Mouse (Mus musculus) heart, embryonic 14.5 days (tissue): ENCODE results near the gene Crlf2. TPM values are rescaled to one million over a fixed set of nuclear protein-coding genes. Genes with fewer than 3 reads are reported as not detected.

Experiments
- ATAC-seq: fragments of 200-750 bp; cut with Nextera tagmentation; 2 replicates; pipeline ENCODE4 v1.8.0; 2017; ENCODE audit warnings: low read depth, moderate TSS enrichment; ENCODE audit not compliant: insufficient number of reproducible peaks, insufficient read depth, low FRiP score
- H3K27ac ChIP-seq, 2 experiments: fragments of 200-500 bp in 1 of 2; fragments of 300-500 bp in 1 of 2; sonication (generic) in 1 of 2; replicated peaks in 1 of 2; 2 replicates each; pipeline ENCODE4 v1.5.1; 2012 to 2014; ENCODE audit warnings: low read depth in 2 of 2, low read length in 2 of 2, control low read depth in 1 of 2, mild to moderate bottlenecking in 1 of 2, mixed read lengths in 1 of 2; ENCODE audit not compliant: control insufficient read depth in 1 of 2, insufficient read depth in 1 of 2
- H3K27me3 ChIP-seq: fragments of 300-500 bp; sonication (generic); 2 replicates; pipeline ENCODE4 v1.6.1; 2014; ENCODE audit warnings: mild to moderate bottlenecking, low read length, control low read depth; ENCODE audit not compliant: control insufficient read depth, insufficient read depth
- H3K36me3 ChIP-seq: fragments of 300-500 bp; sonication (generic); 2 replicates; pipeline ENCODE4 v1.6.1; 2014; ENCODE audit warnings: mild to moderate bottlenecking, control low read depth, low read length, mixed read lengths; ENCODE audit not compliant: control insufficient read depth, insufficient read depth
- H3K4me1 ChIP-seq, 2 experiments: fragments of 200-500 bp in 1 of 2; fragments of 300-500 bp in 1 of 2; sonication (generic) in 1 of 2; 2 replicates each; pipeline ENCODE4 v1.6.1; 2012 to 2014; ENCODE audit warnings: low read length in 2 of 2, control low read depth in 1 of 2, mixed read lengths in 1 of 2; ENCODE audit not compliant: control insufficient read depth in 2 of 2, insufficient read depth in 2 of 2
- H3K4me2 ChIP-seq: fragments of 300-500 bp; sonication (generic); 2 replicates; pipeline ENCODE4 v1.6.1; 2014; ENCODE audit warnings: mild to moderate bottlenecking, low read length
- H3K4me3 ChIP-seq, 2 experiments: fragments of 200-500 bp in 1 of 2; fragments of 300-500 bp in 1 of 2; sonication (generic) in 1 of 2; 2 replicates each; pipeline ENCODE4 v1.5.1; 2012 to 2014; ENCODE audit warnings: low read length in 2 of 2, mild to moderate bottlenecking in 2 of 2, control low read depth in 1 of 2, low read depth in 1 of 2, moderate library complexity in 1 of 2; ENCODE audit not compliant: control insufficient read depth in 1 of 2, insufficient read depth in 1 of 2
- H3K9ac ChIP-seq: fragments of 300-500 bp; sonication (generic); 2 replicates; pipeline ENCODE4 v1.6.1; 2014; ENCODE audit warnings: mild to moderate bottlenecking, low read length
- H3K9me3 ChIP-seq: fragments of 300-500 bp; sonication (generic); 2 replicates; pipeline ENCODE4 v1.6.1; 2016; ENCODE audit warnings: low read length, control low read depth; ENCODE audit not compliant: control insufficient read depth
- WGBS: fragments of 180-500 bp; shearing (Covaris S2); extraction: QIAGEN DNeasy Blood & Tissue Kit; methylation state at CpG from one replicate; pipeline ENCODE4 v1.1.7; 2014; 5-methylcytosine and 5-hydroxymethylcytosine counted together
- polyA plus RNA-seq: library from polyadenylated mRNA; unstranded; fragments of >200 nt; fragmentation: Nextera tagmentation; extraction: Ambion mirVana; gene quantifications from 2 replicates; pipeline ENCODE4 v1.2.1, GENCODE M21; 2014

Gene Crlf2
- polyA plus RNA-seq, 1 experiment from 2014 or later = 7.0 TPM

DNA sequence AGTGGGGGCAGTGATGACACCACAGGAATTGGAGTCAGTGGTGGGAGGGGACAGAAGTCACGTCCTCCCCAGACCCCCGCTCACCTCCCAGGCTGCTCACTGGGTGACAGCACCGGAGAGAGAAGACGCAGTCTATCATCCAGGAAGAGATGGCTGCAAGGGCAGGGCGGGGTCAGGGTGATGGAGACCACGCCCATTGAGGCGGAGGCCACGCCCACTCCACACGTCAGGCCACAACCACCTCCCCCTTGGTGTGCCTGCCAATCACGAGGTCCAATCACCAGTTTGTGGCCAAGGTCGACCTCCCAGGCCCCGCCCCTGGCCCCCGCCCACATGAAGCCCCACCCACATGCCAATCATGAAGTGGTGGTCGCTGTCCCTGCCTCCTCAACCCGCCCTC lies 6.3 kb downstream of the Crlf2 start:
- 76% methylated on average over 14 of the region's 15 CpGs for WGBS
- no peak overlapping the region for H3K4me3 ChIP-seq
- no peaks in the 10 kb centered on the region for H3K27me3 ChIP-seq
- no peak overlapping the region for H3K4me2 ChIP-seq
- no peak overlapping the region for H3K9ac ChIP-seq
- H3K4me1 ChIP-seq = no peaks in the 10 kb centered on the region
- peaks cover 4% of the 10 kb centered on the region; the same call in 1 of the 2 replicates for H3K36me3 ChIP-seq
- H3K27ac ChIP-seq = no peak overlapping the region
- no peak for ATAC-seq
- peaks cover 72% of the 10 kb centered on the region for H3K9me3 ChIP-seq

DNA sequence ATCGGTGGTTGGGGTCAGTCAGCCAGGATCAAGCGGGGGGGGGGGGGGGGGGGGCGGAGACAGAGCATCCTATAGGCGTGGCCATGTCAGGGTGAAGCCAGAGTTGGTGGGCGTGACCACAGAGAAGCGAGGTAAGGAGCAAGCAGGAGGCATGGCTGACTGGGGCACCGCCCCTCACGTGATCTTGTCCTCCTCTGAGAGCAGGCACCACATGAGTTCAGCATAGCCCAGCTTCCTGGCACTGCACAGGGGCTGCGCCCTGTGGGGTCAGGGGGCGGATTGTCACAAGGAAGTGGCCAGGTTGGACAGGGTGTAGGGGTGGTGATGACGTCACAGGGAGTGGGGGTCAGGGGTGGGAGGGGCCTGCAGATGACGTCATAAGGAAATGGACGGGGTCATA lies 6.7 kb downstream of the Crlf2 start:
- Histone ChIP-seq H3K9ac (no peak overlapping the region), H3K27me3 (no peaks in the 10 kb centered on the region), H3K4me1 (no peaks in the 10 kb centered on the region), H3K4me2 (no peak overlapping the region), H3K36me3 (peaks cover 4% of the 10 kb centered on the region; the same call in 1 of the 2 replicates), H3K4me3 (no peak overlapping the region), H3K27ac (no peak overlapping the region), H3K9me3 (peaks cover 70% of the 10 kb centered on the region)
- 80% methylated on average over 10 of the region's 13 CpGs for WGBS
- ATAC-seq = no peak

DNA sequence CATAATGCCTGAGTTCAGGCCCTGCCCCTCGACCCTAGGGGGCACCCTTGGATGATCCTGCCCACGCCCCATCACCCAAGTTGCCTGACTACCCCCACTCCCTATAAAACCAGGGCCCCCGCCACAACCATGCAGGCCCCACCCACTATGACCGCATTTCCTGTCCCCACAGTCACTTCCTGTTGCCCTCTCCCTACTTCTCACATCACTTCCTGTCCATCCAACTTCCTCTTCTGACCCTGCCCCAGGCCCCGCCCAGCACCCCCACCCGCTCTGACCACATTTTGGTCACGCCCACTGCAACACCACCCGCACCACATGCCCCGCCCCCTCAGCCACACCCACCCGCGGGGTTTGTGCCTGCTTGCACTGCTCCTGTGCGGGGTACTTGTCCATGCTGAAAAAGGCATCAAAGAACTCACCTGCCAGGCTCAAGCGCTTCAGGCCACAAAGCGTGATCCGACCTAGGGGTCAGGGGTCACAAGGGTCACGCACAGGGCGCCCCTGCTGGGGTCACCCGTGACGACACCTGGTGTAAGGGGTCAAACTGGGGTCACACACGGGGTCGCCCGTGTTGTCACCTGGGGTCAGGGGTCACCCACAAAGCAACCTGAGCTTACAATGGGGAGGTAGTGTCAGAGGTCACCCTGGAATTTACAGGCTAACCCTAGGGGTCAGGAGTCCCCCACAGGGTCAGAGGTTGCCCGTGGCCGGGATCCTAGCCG lies 7.6 kb downstream of the Crlf2 start:
- Histone ChIP-seq H3K4me3 (no peak overlapping the region), H3K9me3 (peaks cover 61% of the 10 kb centered on the region), H3K36me3 (peaks cover 4% of the 10 kb centered on the region; the same call in 1 of the 2 replicates), H3K4me2 (no peak overlapping the region), H3K27ac (no peak overlapping the region), H3K4me1 (no peaks in the 10 kb centered on the region), H3K9ac (no peak overlapping the region), H3K27me3 (no peaks in the 10 kb centered on the region)
- ATAC-seq = no peak
- WGBS = 87% methylated on average over 23 of the region's 25 CpGs

DNA sequence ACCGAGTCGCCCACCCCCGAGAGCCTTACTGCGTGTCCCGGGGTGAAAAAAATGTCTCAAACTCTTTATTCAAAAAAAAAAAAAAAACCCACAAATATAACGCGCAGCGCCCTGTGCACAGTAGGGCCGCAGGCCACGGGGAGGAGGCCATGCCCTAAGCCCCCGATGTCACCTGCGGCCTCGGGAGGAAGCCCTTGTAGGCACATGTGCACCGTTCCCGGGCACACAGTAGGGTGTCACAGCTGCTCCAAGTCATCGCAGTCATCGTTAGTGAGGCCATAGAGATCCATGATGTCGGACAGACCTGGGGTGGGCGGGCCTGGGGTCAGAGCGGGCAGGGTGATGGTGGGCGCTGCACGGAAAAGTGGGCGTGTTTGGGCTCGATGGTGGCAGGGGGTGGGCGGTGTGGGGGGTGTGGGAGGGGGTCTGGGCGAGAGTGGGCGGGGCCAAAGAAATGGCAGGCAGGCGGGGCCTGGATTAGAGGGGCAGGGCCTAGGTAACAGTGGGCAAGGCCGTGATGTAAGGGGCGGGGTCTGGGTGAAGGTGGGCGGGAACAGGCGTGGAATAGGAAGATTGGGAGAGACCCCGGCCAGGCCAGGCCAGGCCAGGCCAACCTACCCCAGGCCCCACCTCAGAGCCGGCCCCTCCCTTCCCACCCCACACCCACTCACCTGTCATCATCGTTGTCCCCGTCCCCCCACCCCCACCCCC lies 8.4 kb downstream of the Crlf2 start:
- H3K4me1 ChIP-seq = no peaks in the 10 kb centered on the region
- H3K36me3 ChIP-seq = peaks cover under 1% of the 10 kb centered on the region; the same call in 1 of the 2 replicates
- H3K27me3 ChIP-seq = no peaks in the 10 kb centered on the region
- peaks cover 53% of the 10 kb centered on the region for H3K9me3 ChIP-seq
- WGBS = 82% methylated on average over 32 of the region's 36 CpGs
- H3K4me2 ChIP-seq = no peak overlapping the region
- no peak overlapping the region for H3K4me3 ChIP-seq
- ATAC-seq = no peak
- H3K9ac ChIP-seq = no peak overlapping the region
- no peak overlapping the region for H3K27ac ChIP-seq

DNA sequence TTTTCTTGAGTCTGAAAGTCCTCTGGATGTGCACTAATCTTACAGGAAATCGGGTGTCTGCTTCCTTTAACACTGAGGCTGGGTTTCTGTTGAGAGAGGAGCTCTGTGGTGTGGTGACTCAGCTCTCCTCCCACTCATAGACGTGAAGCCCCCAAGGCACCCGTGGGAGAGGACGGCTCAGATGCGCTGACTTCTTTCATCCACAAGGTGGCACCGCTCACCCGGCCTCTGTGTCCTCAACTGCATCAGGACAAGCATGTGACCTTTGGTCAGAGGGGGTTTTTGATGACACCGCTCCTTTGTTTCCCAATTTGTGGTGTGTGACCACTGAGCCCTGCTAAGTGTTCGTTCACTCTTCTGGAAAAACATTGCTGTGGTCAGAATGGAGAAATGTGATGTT lies 10.1 kb downstream of the Crlf2 start:
- Histone ChIP-seq H3K4me3 (no peak overlapping the region), H3K27ac (no peak overlapping the region), H3K4me2 (no peak overlapping the region), H3K36me3 (no peaks in the 10 kb centered on the region), H3K4me1 (no peaks in the 10 kb centered on the region), H3K9me3 (peaks cover 39% of the 10 kb centered on the region), H3K9ac (no peak overlapping the region), H3K27me3 (no peaks in the 10 kb centered on the region)
- ATAC-seq = no peak
- WGBS = 60% methylated on average over 9 of the region's 9 CpGs

DNA sequence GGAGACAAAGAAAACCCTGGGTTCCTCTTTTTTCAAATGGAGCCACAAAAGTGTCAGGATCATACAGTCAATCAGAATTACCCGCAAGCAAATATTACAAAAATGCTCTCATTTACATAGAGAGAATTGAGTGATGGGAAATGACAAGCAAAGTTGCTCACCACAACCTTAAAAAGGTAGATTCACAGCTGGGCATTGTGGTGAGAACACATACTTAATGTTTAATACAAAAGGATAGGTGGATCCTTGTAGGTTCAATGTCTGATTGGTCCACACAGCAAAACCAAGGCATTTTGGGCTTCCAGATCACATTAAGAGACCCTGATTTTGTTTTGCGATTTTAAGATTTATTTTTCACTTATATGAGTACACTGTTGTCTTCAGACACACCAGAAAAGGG lies 11.7 kb downstream of the Crlf2 start:
- Histone ChIP-seq H3K9ac (no peak overlapping the region), H3K27me3 (no peaks in the 10 kb centered on the region), H3K9me3 (peaks cover 25% of the 10 kb centered on the region), H3K4me1 (no peaks in the 10 kb centered on the region), H3K36me3 (no peaks in the 10 kb centered on the region), H3K27ac (no peak overlapping the region), H3K4me3 (no peak overlapping the region), H3K4me2 (no peak overlapping the region)
- no peak for ATAC-seq
- WGBS = 50% methylated on average over 2 of the region's 2 CpGs

DNA sequence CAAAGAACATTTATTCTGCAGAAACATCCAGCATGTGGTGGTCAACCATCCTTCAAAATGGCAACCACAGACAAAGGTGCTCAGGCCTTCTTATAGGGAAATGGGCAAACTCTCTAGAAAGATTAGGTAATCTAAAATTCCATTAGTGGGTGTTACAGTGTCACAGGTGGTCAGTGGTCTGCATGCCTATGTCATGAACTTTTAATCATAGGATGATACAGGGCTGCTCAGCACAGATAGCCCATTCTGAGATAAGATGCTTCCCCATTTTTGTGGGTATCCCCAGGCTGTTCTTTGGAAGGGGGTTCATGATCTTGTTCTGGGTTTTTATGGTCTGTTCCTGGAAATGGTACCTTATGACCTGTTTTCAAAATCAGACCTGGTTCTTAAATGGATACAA lies 49.1 kb downstream of the Crlf2 start:
- Histone ChIP-seq H3K27ac (no peak overlapping the region), H3K36me3 (no peaks in the 10 kb centered on the region), H3K4me3 (no peak overlapping the region), H3K4me2 (no peak overlapping the region), H3K4me1 (no peaks in the 10 kb centered on the region), H3K27me3 (no peaks in the 10 kb centered on the region), H3K9ac (no peak overlapping the region), H3K9me3 (0 out of 2 replicates have a peak, but pooled peaks cover 3% of the 10 kb centered on the region)
- ATAC-seq = no peak
